Mouse (Mus musculus) kidney, postnatal 0 days (tissue): Measurements from ENCODE around the gene Gm8113. TPM values are rescaled to one million over a fixed set of nuclear protein-coding genes. Genes with fewer than 3 reads are reported as not detected.
A peak's percentile ranks its signal among the peaks of the same experiment; 100 is the strongest.
"Not testable (repeated sequence)": the region's sequence is repeated elsewhere in the genome, so short reads cannot be mapped to it uniquely, and the experiment has no call there.

Experiments used
- ATAC-seq: fragments of 200-750 bp; cut with Nextera tagmentation; replicated peaks from 2 replicates; pipeline ENCODE4 v1.8.0; 2017; ENCODE audit warnings: low read depth, moderate number of reproducible peaks, moderate TSS enrichment, moderate library complexity; ENCODE audit not compliant: low FRiP score
- DNase-seq: peaks from one replicate; pipeline ENCODE4 v3.0.0-alpha.2; 2016; ENCODE audit warnings: low spot score
- H3K27ac ChIP-seq: fragments of 300-500 bp; sonication (generic); 2 replicates; pipeline ENCODE4 v1.5.1; 2014; ENCODE audit warnings: mild to moderate bottlenecking
- H3K27me3 ChIP-seq: fragments of 300-500 bp; sonication (generic); 2 replicates; pipeline ENCODE4 v1.6.1; 2014; ENCODE audit warnings: low read length, mixed read lengths; ENCODE audit not compliant: insufficient read depth
- H3K36me3 ChIP-seq: fragments of 300-500 bp; sonication (generic); 2 replicates; pipeline ENCODE4 v1.6.1; 2014; ENCODE audit warnings: low read length, mixed read lengths; ENCODE audit not compliant: insufficient read depth
- H3K4me1 ChIP-seq: fragments of 300-500 bp; sonication (generic); replicated peaks from 2 replicates; pipeline ENCODE4 v1.6.1; 2014; ENCODE audit warnings: antibody characterized with exemption, low read length, mixed read lengths; ENCODE audit not compliant: insufficient read depth
- H3K4me2 ChIP-seq: fragments of 300-500 bp; sonication (generic); 2 replicates; pipeline ENCODE4 v1.6.1; 2014; ENCODE audit warnings: mild to moderate bottlenecking, low read length, moderate library complexity, mixed read lengths
- H3K4me3 ChIP-seq: fragments of 300-500 bp; sonication (generic); replicated peaks from 2 replicates; pipeline ENCODE4 v1.5.1; 2014; ENCODE audit warnings: low read depth, low read length
- H3K9ac ChIP-seq: fragments of 300-500 bp; sonication (generic); 2 replicates; pipeline ENCODE4 v1.6.1; 2014; ENCODE audit warnings: low read depth, low read length
- H3K9me3 ChIP-seq: fragments of 300-500 bp; sonication (generic); replicated peaks from 2 replicates; pipeline ENCODE4 v1.6.1; 2016; ENCODE audit warnings: low read length, inconsistent platforms, mixed read lengths
- CTCF ChIP-seq: IDR thresholded peaks from 2 replicates; pipeline ENCODE4 v1.5.1; 2016; ENCODE audit warnings: antibody characterized with exemption, low read depth, mild to moderate bottlenecking, moderate library complexity
- WGBS: fragments of 180-500 bp; shearing (Covaris S2); extraction: QIAGEN DNeasy Blood & Tissue Kit; methylation state at CpG from one replicate; pipeline ENCODE4 v1.1.7; 2014; 5-methylcytosine and 5-hydroxymethylcytosine counted together
- polyA plus RNA-seq: library from polyadenylated mRNA; unstranded; fragments of >200 nt; fragmentation: Nextera tagmentation; extraction: Ambion mirVana; gene quantifications from 2 replicates; pipeline ENCODE4 v1.2.1, GENCODE M21; 2015

Gm8113 gene
- polyA plus RNA-seq, 1 experiment from 2014 or later, result 16.9 TPM

- not testable (repeated sequence) for H3K4me2 ChIP-seq, H3K27me3 ChIP-seq, H3K27ac ChIP-seq, H3K9me3 ChIP-seq, H3K9ac ChIP-seq, H3K36me3 ChIP-seq, H3K4me3 ChIP-seq, H3K4me1 ChIP-seq, ATAC-seq, DNase-seq
- WGBS, result 88% methylated on average over 3 of the region's 3 CpGs
Observed at GRCm38 (mm10) chr14:43923459-43923858, 1.7 kb upstream of the Gm8113 start, which contains the start of gene Ear10. Ear10 (minus strand) TSS chr14:43923559.

GRCm38 (mm10) chr14:43925404-43925950 is 287 bp downstream of the Gm8113 start:
- peak; percentile 74; the same call in 1 of the 2 replicates for ATAC-seq
- WGBS, result 2% methylated on average over 21 of the region's 21 CpGs
- H3K4me3 ChIP-seq, result peak overlapping the region; percentile 45
- H3K9ac ChIP-seq, result peak overlapping the region; percentile 60; the same call in 1 of the 2 replicates
- peak; percentile 75 for DNase-seq
- H3K4me2 ChIP-seq, result peak overlapping the region; percentile 49
- peak overlapping the region; percentile 85 for H3K27ac ChIP-seq
- H3K9me3 ChIP-seq, H3K27me3 ChIP-seq, H3K36me3 ChIP-seq, H3K4me1 ChIP-seq: not testable (repeated sequence)

- TF ChIP-seq CTCF, result peak; percentile 76
- not testable (repeated sequence) for H3K4me1 ChIP-seq, H3K9ac ChIP-seq, H3K9me3 ChIP-seq, H3K27me3 ChIP-seq, H3K36me3 ChIP-seq, H3K4me3 ChIP-seq, H3K4me2 ChIP-seq, ATAC-seq, H3K27ac ChIP-seq
- 22% methylated on average over 8 of the region's 8 CpGs for WGBS
- peak; percentile 56 for DNase-seq
Observed at GRCm38 (mm10) chr14:43932991-43933390, 7.8 kb downstream of the Gm8113 start.

GRCm38 (mm10) chr14:43933399-43933798 is 8.2 kb downstream of the Gm8113 start:
- DNase-seq, result not testable (repeated sequence)
- WGBS, result 58% methylated on average over 5 of the region's 5 CpGs

GRCm38 (mm10) chr14:43953382-43953781 is 28.2 kb downstream of the Gm8113 start:
- H3K4me3 ChIP-seq, H3K9ac ChIP-seq, DNase-seq, H3K4me2 ChIP-seq, H3K27ac ChIP-seq, H3K27me3 ChIP-seq, H3K9me3 ChIP-seq, ATAC-seq, H3K36me3 ChIP-seq, H3K4me1 ChIP-seq: not testable (repeated sequence)
- WGBS, result 44% methylated on average over 1 of the region's 2 CpGs

More at GRCm38 (mm10) chr14:43933399-43933798, 8.2 kb downstream of the Gm8113 start:
- not testable (repeated sequence) for H3K27me3 ChIP-seq, H3K27ac ChIP-seq, H3K36me3 ChIP-seq, H3K4me1 ChIP-seq, H3K4me3 ChIP-seq, H3K4me2 ChIP-seq, ATAC-seq, H3K9me3 ChIP-seq, H3K9ac ChIP-seq

GRCm38 (mm10) chr14:43955074-43955473 is 29.9 kb downstream of the Gm8113 start:
- not testable (repeated sequence) for ATAC-seq, H3K36me3 ChIP-seq, H3K4me1 ChIP-seq, H3K27ac ChIP-seq, H3K9ac ChIP-seq, H3K4me2 ChIP-seq, H3K4me3 ChIP-seq, H3K27me3 ChIP-seq, DNase-seq, H3K9me3 ChIP-seq
- no CpG with 5 or more reads among the region's 1 CpGs for WGBS

- ATAC-seq, H3K27ac ChIP-seq, H3K27me3 ChIP-seq, H3K9me3 ChIP-seq, H3K4me2 ChIP-seq, H3K4me3 ChIP-seq, H3K4me1 ChIP-seq, DNase-seq, H3K9ac ChIP-seq, H3K36me3 ChIP-seq: not testable (repeated sequence)
- WGBS, result no CpG with 5 or more reads among the region's 2 CpGs
Observed at GRCm38 (mm10) chr14:43956769-43957168, 31.6 kb downstream of the Gm8113 start, which contains the start of gene Ang5. Ang5 (plus strand) TSS chr14:43957069.

Other genes starting within 250 kb of the Gm8113 start
- 0.11 TPM in 1 of 2 replicates, not detected in the other for gene Gm8165, start 248.2 kb upstream of the Gm8113 start, polyA plus RNA-seq
- 0.86 and 1.0 TPM in 2 replicates for gene Gm7324, start 227.6 kb upstream of the Gm8113 start, polyA plus RNA-seq
- gene Gm16506, start 197.9 kb upstream of the Gm8113 start, polyA plus RNA-seq, result not detected in 2 replicates
- gene Gm6526, start 177.5 kb upstream of the Gm8113 start, polyA plus RNA-seq, result not detected in 2 replicates
- not detected in 2 replicates for gene Gm8180, start 140.6 kb upstream of the Gm8113 start, polyA plus RNA-seq
- not detected in 2 replicates for gene Ear1, start 49.9 kb upstream of the Gm8113 start, polyA plus RNA-seq
- not detected in 2 replicates for gene Ear10, start 1.8 kb upstream of the Gm8113 start, polyA plus RNA-seq
- gene Ang5, start 31.7 kb downstream of the Gm8113 start, polyA plus RNA-seq, result not detected in 2 replicates
- gene Ang6, start 76.9 kb downstream of the Gm8113 start, polyA plus RNA-seq, result not detected in 2 replicates
- 0.28 and 0.40 TPM in 2 replicates for gene Ear2, start 177.3 kb downstream of the Gm8113 start, polyA plus RNA-seq
- gene Gm3327, start 198.5 kb downstream of the Gm8113 start, polyA plus RNA-seq, result not detected in 2 replicates